In the genomic region with DNA sequence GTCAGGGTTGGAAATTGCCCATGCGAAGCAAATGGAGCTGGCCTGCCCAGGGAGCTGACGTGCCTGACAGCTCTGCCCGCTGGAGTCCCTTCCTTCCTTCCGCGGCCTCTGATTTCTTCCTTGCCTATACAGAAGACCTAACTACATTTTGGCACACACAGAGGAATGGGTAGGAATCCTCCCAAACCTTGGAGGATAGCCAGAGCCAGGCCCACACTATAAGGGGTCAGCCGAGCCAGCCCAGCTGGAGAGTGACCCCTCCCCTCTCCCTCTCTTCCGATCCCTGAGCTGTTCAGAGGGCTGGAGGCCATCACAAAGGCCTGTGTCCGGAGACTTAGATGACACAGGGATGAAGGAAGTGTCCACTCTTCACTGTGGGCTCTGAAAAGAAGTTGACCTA, we compare ENCODE assay signal across 9 mouse cellular contexts. TPM values are rescaled to one million over a fixed set of nuclear protein-coding genes. Genes with fewer than 3 reads are reported as not detected.
DNase-seq lines count a peak whose midpoint lies in the region; ATAC-seq lines count a peak whose summit lies in the region.
"Had no signal": no experiment of that assay in that cellular context is flagged by ENCODE, and none has a peak within 500 bp of the region (broad histone marks: within the 10 kb centered on the region; RNA-seq: fewer than 3 reads in every experiment).

No protein-coding gene starts in this region.

- H3K4me2 ChIP-seq in forebrain, embryonic 13.5 days: peak overlapping the region; percentile 93

- peak overlapping the region; percentile 81 for H3K4me3 ChIP-seq in forebrain, embryonic 13.5 days

- H3K36me3 ChIP-seq in forebrain, embryonic 13.5 days (ENCODE audit: poor library complexity, severe bottlenecking): peaks cover 7% of the 10 kb centered on the region; the same call in 1 of the 2 replicates

- H3K9me3 ChIP-seq in forebrain, embryonic 13.5 days (replicated peaks): no peaks in the 10 kb centered on the region

- H3K27me3 ChIP-seq in forebrain, embryonic 13.5 days: peaks cover 8% of the 10 kb centered on the region; the same call in 1 of the 2 replicates

- H3K4me1 ChIP-seq in forebrain, embryonic 13.5 days: peaks cover 30% of the 10 kb centered on the region

- DNase-seq in left cerebral cortex, postnatal 4 days: peak; percentile 58
- no peak for DNase-seq in left cerebral cortex, adult 9 months (ENCODE audit: low spot score in 2 of 2)
- peak; percentile 18 for DNase-seq in kidney, adult 11 months
- DNase-seq in lung, postnatal 10 days: peak; percentile 50
- no peak for DNase-seq in spleen, adult 18-20 months
- no peak for DNase-seq in frontal cortex, postnatal 14 days (ENCODE audit: low spot score in 2 of 2)

- peak; percentile 41 for ATAC-seq in forebrain, embryonic 13.5 days
- ATAC-seq in CD4-positive, CD25-positive, alpha-beta regulatory T cell, adult 4 months: no peak

- H3K9ac ChIP-seq in forebrain, embryonic 13.5 days: peak overlapping the region; percentile 87; the same call in 1 of the 2 replicates

- intact Hi-C loops in left cerebral cortex, postnatal 4 days (cut with DNase I): loop anchor here (5.0 to 10.0 kb wide), 5 partner anchors 433 to 937 kb away; no protein-coding TSS in a partner anchor

- peak overlapping the region; percentile 88 for H3K27ac ChIP-seq in forebrain, embryonic 13.5 days

- 4% methylated on average over 8 of the region's 8 CpGs for WGBS in forebrain, embryonic 13.5 days

RNA-seq across cellular contexts. Expression of gene Cdh4, which starts 0.5 kb away (rescaled TPM):
- 10 to 100 TPM; 50.4 to 61.7 TPM for total RNA-seq in left cerebral cortex, postnatal 4 days (2021)
- polyA plus RNA-seq in forebrain, embryonic 13.5 days (2015; fragmentation: Nextera tagmentation; extraction: Ambion mirVana): 30.3 and 43.6 TPM in 2 replicates
- polyA plus RNA-seq in CD4-positive, CD25-positive, alpha-beta regulatory T cell, adult 4 months (2017; shearing (Covaris generic)): not detected
- total RNA-seq: MEL had no signal

Comparison
In these comparisons a context has a peak if more than half of its experiments do, and no peak if none do; other contexts are left out.
1. DNase-seq: peak in left cerebral cortex, postnatal 4 days (single experiment), kidney, adult 11 months (single experiment) and lung, postnatal 10 days (single experiment); none in left cerebral cortex, adult 9 months (0 of 2), spleen, adult 18-20 months (0 of 2) and frontal cortex, postnatal 14 days (0 of 2).
2. RNA of gene Cdh4, which starts 0.5 kb away (polyA plus RNA-seq): 30.3 to 43.6 TPM in forebrain, embryonic 13.5 days; not detected in CD4-positive, CD25-positive, alpha-beta regulatory T cell, adult 4 months; every median in the first group is over 10 times any median in the second.